Mouse (Mus musculus) liver, adult 2 months (tissue): ENCODE results near the gene Eif2s3x. TPM values are rescaled to one million over a fixed set of nuclear protein-coding genes. Genes with fewer than 3 reads are reported as not detected.
A peak's percentile ranks its signal among the peaks of the same experiment; 100 is the strongest.

Experiments used
- DNase-seq: peaks from one replicate; pipeline ENCODE4 v3.0.0-alpha.2; 2011; ENCODE audit warnings: low read depth, low spot score; ENCODE audit errors: extremely low read depth
- H3K27ac ChIP-seq: fragments of 200-500 bp; replicated peaks from 2 replicates; pipeline ENCODE4 v1.5.1; 2012; ENCODE audit warnings: low read depth, mild to moderate bottlenecking, control low read depth, inconsistent platforms, low read length; ENCODE audit not compliant: insufficient read depth
- H3K27me3 ChIP-seq: fragments of 200-500 bp; 2 replicates; pipeline ENCODE4 v1.6.1; 2012; ENCODE audit warnings: mild to moderate bottlenecking, moderate library complexity, low read length, inconsistent platforms; ENCODE audit not compliant: control insufficient read depth, insufficient read depth
- H3K36me3 ChIP-seq: fragments of 200-500 bp; 2 replicates; pipeline ENCODE4 v1.6.1; 2012; ENCODE audit warnings: low read length, inconsistent platforms; ENCODE audit not compliant: control insufficient read depth, insufficient read depth
- H3K4me1 ChIP-seq: fragments of 200-500 bp; 2 replicates; pipeline ENCODE4 v1.6.1; 2011; ENCODE audit warnings: low read length; ENCODE audit not compliant: control insufficient read depth, insufficient read depth
- H3K4me3 ChIP-seq: fragments of 200-500 bp; 2 replicates; pipeline ENCODE4 v1.5.1; 2011; ENCODE audit warnings: low read depth, mild to moderate bottlenecking, control low read depth, low read length, moderate library complexity; ENCODE audit not compliant: insufficient read depth
- H3K79me2 ChIP-seq: fragments of 200-500 bp; 2 replicates; pipeline ENCODE4 v1.6.1; 2012; ENCODE audit warnings: inconsistent platforms, mild to moderate bottlenecking, low read length, moderate library complexity; ENCODE audit not compliant: control insufficient read depth, insufficient read depth
- H3K9ac ChIP-seq: fragments of 200-500 bp; 2 replicates; pipeline ENCODE4 v1.6.1; 2012; ENCODE audit warnings: low read depth, mild to moderate bottlenecking, control low read depth, inconsistent platforms, low read length
- CTCF ChIP-seq: fragments of 200-500 bp; IDR thresholded peaks from 2 replicates; pipeline ENCODE4 v1.5.1; 2011; ENCODE audit warnings: low read depth, low read length, control low read depth
- POLR2A ChIP-seq: fragments of 200-500 bp; IDR thresholded peaks from 2 replicates; pipeline ENCODE4 v1.6.1; 2011; ENCODE audit warnings: low read length, control low read depth; ENCODE audit not compliant: insufficient read depth; ENCODE audit errors: extremely low read depth
- WGBS: fragments of 180-500 bp; shearing (Covaris S2); methylation state at CpG from one replicate; pipeline ENCODE4 v1.1.7; 2018; 5-methylcytosine and 5-hydroxymethylcytosine counted together
- polyA plus RNA-seq: library from polyadenylated mRNA; depleted of rRNA; stranded (reverse); fragments of >200 nt; gene quantifications from 2 replicates; pipeline ENCODE4 v1.2.3, GENCODE M21; 2012
- total RNA-seq: library from RNA; depleted of rRNA; stranded (reverse); fragments of >200 nt; gene quantifications from 2 replicates; pipeline ENCODE4 v1.2.3, GENCODE M21; 2014

Eif2s3x gene
- total and polyA plus RNA-seq, 2 experiments, result 42.7 to 93.1 TPM

- Histone ChIP-seq H3K27ac (no peak overlapping the region), H3K9ac (no peak overlapping the region), H3K27me3 (no peaks in the 10 kb centered on the region), H3K4me3 (no peak overlapping the region), H3K36me3 (no peaks in the 10 kb centered on the region), H3K4me1 (no peaks in the 10 kb centered on the region), H3K79me2 (no peaks in the 10 kb centered on the region)
- no peak for DNase-seq
- WGBS, result 57% methylated on average over 3 of the region's 3 CpGs
- TF ChIP-seq POLR2A, result no peak
Measured at GRCm38 (mm10) chrX:94183814-94184213, 28.8 kb downstream of the Eif2s3x start.

GRCm38 (mm10) chrX:94177715-94178340 lies 34.8 kb downstream of the Eif2s3x start:
- H3K4me1 ChIP-seq, result peaks cover 4% of the 10 kb centered on the region; the same call in 1 of the 2 replicates
- under 1% methylated on average over 33 of the region's 55 CpGs for WGBS
- H3K79me2 ChIP-seq, result no peaks in the 10 kb centered on the region
- no peak for TF ChIP-seq CTCF
- peak; percentile 69; the same call in 1 of the 2 replicates for TF ChIP-seq POLR2A
- H3K27ac ChIP-seq, result peak overlapping the region; percentile 100
- H3K36me3 ChIP-seq, result no peaks in the 10 kb centered on the region
- peak; percentile 86 for DNase-seq
- peak overlapping the region; percentile 100 for H3K4me3 ChIP-seq
- no peaks in the 10 kb centered on the region for H3K27me3 ChIP-seq
- H3K9ac ChIP-seq, result peak overlapping the region; percentile 98

GRCm38 (mm10) chrX:94169348-94169747 lies 43.3 kb downstream of the Eif2s3x start:
- Histone ChIP-seq H3K27me3 (no peaks in the 10 kb centered on the region), H3K4me1 (no peaks in the 10 kb centered on the region), H3K79me2 (no peaks in the 10 kb centered on the region), H3K36me3 (no peaks in the 10 kb centered on the region), H3K4me3 (no peak overlapping the region), H3K27ac (no peak overlapping the region), H3K9ac (no peak overlapping the region)
- TF ChIP-seq CTCF (no peak), POLR2A (no peak)
- DNase-seq, result no peak
- WGBS, result 86% methylated on average over 6 of the region's 6 CpGs

- Histone ChIP-seq H3K36me3 (no peaks in the 10 kb centered on the region), H3K79me2 (no peaks in the 10 kb centered on the region), H3K4me1 (no peaks in the 10 kb centered on the region), H3K9ac (no peak overlapping the region), H3K4me3 (no peak overlapping the region), H3K27ac (no peak overlapping the region), H3K27me3 (no peaks in the 10 kb centered on the region)
- peak; percentile 26 for DNase-seq
- 45% methylated on average over 11 of the region's 11 CpGs for WGBS
- no peak for TF ChIP-seq POLR2A
- no peak for TF ChIP-seq CTCF
Measured at GRCm38 (mm10) chrX:94152251-94152830, 60.3 kb downstream of the Eif2s3x start.

GRCm38 (mm10) chrX:94150471-94150870 lies 62.2 kb downstream of the Eif2s3x start:
- Histone ChIP-seq H3K36me3 (no peaks in the 10 kb centered on the region), H3K4me1 (no peaks in the 10 kb centered on the region), H3K9ac (no peak overlapping the region), H3K4me3 (no peak overlapping the region), H3K27ac (no peak overlapping the region), H3K79me2 (no peaks in the 10 kb centered on the region), H3K27me3 (no peaks in the 10 kb centered on the region)
- DNase-seq, result no peak
- no peak for TF ChIP-seq CTCF
- TF ChIP-seq POLR2A, result no peak
- 91% methylated on average over 19 of the region's 19 CpGs for WGBS
